Comparison of ENCODE assay signal across 12 mouse cellular contexts in the genomic region with DNA sequence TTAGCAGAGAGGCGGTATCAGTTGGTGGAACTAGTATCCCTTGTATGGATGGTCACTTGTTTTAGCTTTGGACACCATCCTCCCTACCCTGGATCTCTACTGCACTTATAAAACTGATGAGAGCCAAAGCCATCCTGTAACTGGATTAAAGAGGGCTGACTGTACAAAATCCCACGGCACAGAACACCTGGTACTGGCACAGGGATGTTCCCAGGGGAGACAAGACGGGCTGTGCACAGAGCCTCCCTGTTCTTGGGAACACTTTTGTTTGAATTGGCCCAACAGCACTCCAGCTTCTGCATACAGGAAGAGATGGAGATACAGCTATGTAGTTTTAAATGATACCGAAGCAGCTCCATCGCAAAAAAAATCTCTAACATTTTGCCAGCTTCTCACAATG.
"Had no signal": no experiment of that assay in that cellular context is flagged by ENCODE, and none has a peak within 500 bp of the region (broad histone marks: within the 10 kb centered on the region; RNA-seq: fewer than 3 reads in every experiment).

No protein-coding gene starts in this region.

- H3K9ac ChIP-seq: limb, embryonic 12.5 days; liver, embryonic 14.5 days; midbrain, embryonic 13.5 days; neural tube, embryonic 15.5 days had no signal

- H3K27me3 ChIP-seq: limb, embryonic 12.5 days; neural tube, embryonic 15.5 days had no signal

- H3K27ac ChIP-seq: limb, embryonic 12.5 days; liver, embryonic 14.5 days; midbrain, embryonic 13.5 days had no signal

- H3K4me2 ChIP-seq: limb, embryonic 12.5 days; midbrain, embryonic 13.5 days; neural tube, embryonic 15.5 days had no signal

- H3K9me3 ChIP-seq: limb, embryonic 12.5 days; midbrain, embryonic 13.5 days; neural tube, embryonic 15.5 days had no signal

- H3K4me3 ChIP-seq: limb, embryonic 12.5 days; midbrain, embryonic 13.5 days; myocyte; neural tube, embryonic 15.5 days had no signal

- ATAC-seq: midbrain, embryonic 13.5 days had no signal

- H3K36me3 ChIP-seq: limb, embryonic 12.5 days; midbrain, embryonic 13.5 days; neural tube, embryonic 15.5 days had no signal

- DNase-seq: kidney, adult 8-10 months; kidney, postnatal 25 days; lung, adult 18-20 months; right cerebral cortex, adult 18-20 months; right cerebral cortex, postnatal 25 days; thymus, adult 18-20 months; thymus, postnatal 14 days had no signal
